Mouse (Mus musculus) C2C12 (cell line): Measurements from ENCODE around the gene Grm8. TPM values are rescaled to one million over a fixed set of nuclear protein-coding genes. Genes with fewer than 3 reads are reported as not detected.
"Not testable (repeated sequence)": the region's sequence is repeated elsewhere in the genome, so short reads cannot be mapped to it uniquely, and the experiment has no call there.

Experiments
- H3K27me3 ChIP-seq: one replicate; pipeline ENCODE4 v1.6.1; 2011; ENCODE audit not compliant: control insufficient read depth, insufficient read depth, insufficient read length
- H3K36me3 ChIP-seq: one replicate; pipeline ENCODE4 v1.6.1; 2011; ENCODE audit not compliant: control insufficient read depth, insufficient read depth
- H3K4me3 ChIP-seq: one replicate; pipeline ENCODE4 v1.5.1; 2011; ENCODE audit warnings: mild to moderate bottlenecking, control low read depth; ENCODE audit not compliant: poor library complexity, insufficient read depth, severe bottlenecking
- H3K79me2 ChIP-seq: one replicate; pipeline ENCODE4 v1.6.1; 2011; ENCODE audit not compliant: control insufficient read depth, insufficient read depth
- H3K79me3 ChIP-seq: one replicate; pipeline ENCODE4 v1.6.1; 2011; ENCODE audit warnings: low read depth, control low read depth
- H3ac ChIP-seq: one replicate; pipeline ENCODE3; 2011; ENCODE audit warnings: low read depth; ENCODE audit not compliant: control insufficient read depth, insufficient read length
- CEBPB ChIP-seq: IDR thresholded peaks from one replicate; pipeline ENCODE4 v1.6.1; 2011; ENCODE audit warnings: low read depth, mild to moderate bottlenecking, control low read depth, moderate library complexity
- CTCF ChIP-seq: IDR thresholded peaks from one replicate; pipeline ENCODE4 v1.5.1; 2011; ENCODE audit not compliant: control insufficient read depth, insufficient read depth, insufficient read length
- FOSL1 ChIP-seq: IDR thresholded peaks from one replicate; pipeline ENCODE4 v1.8.0; 2011; ENCODE audit warnings: mild to moderate bottlenecking, low read length; ENCODE audit not compliant: poor library complexity, insufficient read depth, severe bottlenecking
- MAX ChIP-seq: IDR thresholded peaks from one replicate; pipeline ENCODE4 v1.6.1; 2011; ENCODE audit warnings: mild to moderate bottlenecking, control low read depth
- MYOD1 ChIP-seq: IDR thresholded peaks from one replicate; pipeline ENCODE4 v1.6.1; 2011; ENCODE audit warnings: low read depth; ENCODE audit not compliant: control insufficient read depth, insufficient read length
- MYOG ChIP-seq: IDR thresholded peaks from one replicate; pipeline ENCODE4 v1.6.1; 2011; ENCODE audit not compliant: control insufficient read depth, insufficient read length; ENCODE audit errors: extremely low read depth
- USF1 ChIP-seq: IDR thresholded peaks from one replicate; pipeline ENCODE4 v1.6.1; 2011; ENCODE audit warnings: low read depth, mild to moderate bottlenecking, control low read depth, moderate library complexity
- polyA plus RNA-seq: library from polyadenylated mRNA; unstranded; fragments of >200 nt; fragmentation: generic; extraction: Trizol; gene quantifications from one replicate; pipeline ENCODE4 v1.2.1, GENCODE M21; 2012; ENCODE audit warnings: missing spikeins

The Grm8 gene
- polyA plus RNA-seq, 1 experiment, result not detected

GRCm38 (mm10) chr6:27849644-27850043 lies 285.3 kb downstream of the Grm8 start:
- Histone ChIP-seq H3K79me3 (no peaks in the 10 kb centered on the region), H3ac (no peak overlapping the region), H3K79me2 (no peaks in the 10 kb centered on the region), H3K27me3 (no peaks in the 10 kb centered on the region), H3K4me3 (no peak overlapping the region), H3K36me3 (no peaks in the 10 kb centered on the region)
- TF ChIP-seq CEBPB (no peak), MYOD1 (no peak), FOSL1 (no peak), CTCF (no peak), MYOG (no peak), MAX (no peak), USF1 (no peak)

GRCm38 (mm10) chr6:27836159-27836558 lies 298.8 kb downstream of the Grm8 start:
- H3K79me2 ChIP-seq, result no peaks in the 10 kb centered on the region
- no peak overlapping the region for H3K4me3 ChIP-seq
- H3K27me3 ChIP-seq, result no peaks in the 10 kb centered on the region
- H3K79me3 ChIP-seq, result no peaks in the 10 kb centered on the region
- H3ac ChIP-seq, result no peak overlapping the region
- H3K36me3 ChIP-seq, result no peaks in the 10 kb centered on the region
- TF ChIP-seq USF1 (no peak), CTCF (no peak), MAX (no peak), MYOG (no peak), CEBPB (no peak)

- not testable (repeated sequence) for H3K79me3 ChIP-seq, H3K36me3 ChIP-seq, H3ac ChIP-seq, H3K27me3 ChIP-seq, H3K4me3 ChIP-seq, H3K79me2 ChIP-seq
Measured at GRCm38 (mm10) chr6:27819735-27820134, 315.2 kb downstream of the Grm8 start.

- Histone ChIP-seq H3K36me3 (no peaks in the 10 kb centered on the region), H3K27me3 (no peaks in the 10 kb centered on the region), H3ac (no peak overlapping the region), H3K79me3 (no peaks in the 10 kb centered on the region), H3K4me3 (no peak overlapping the region), H3K79me2 (no peaks in the 10 kb centered on the region)
- no peak for TF ChIP-seq CTCF
- no peak for TF ChIP-seq MYOD1
- no peak for TF ChIP-seq USF1
- no peak for TF ChIP-seq MAX
- TF ChIP-seq FOSL1, result no peak
- no peak for TF ChIP-seq CEBPB
- TF ChIP-seq MYOG, result no peak
Measured at GRCm38 (mm10) chr6:27812789-27813188, 322.2 kb downstream of the Grm8 start.

- no peak for TF ChIP-seq CEBPB
- no peak for TF ChIP-seq FOSL1
- no peak for TF ChIP-seq MYOG
- TF ChIP-seq CTCF, result no peak
- no peak for TF ChIP-seq USF1
- TF ChIP-seq MYOD1, result no peak
- no peak for TF ChIP-seq MAX
- Histone ChIP-seq H3K79me3 (no peaks in the 10 kb centered on the region), H3K27me3 (no peaks in the 10 kb centered on the region), H3ac (no peak overlapping the region), H3K36me3 (no peaks in the 10 kb centered on the region), H3K4me3 (no peak overlapping the region), H3K79me2 (no peaks in the 10 kb centered on the region)
Measured at GRCm38 (mm10) chr6:27809996-27810395, 325.0 kb downstream of the Grm8 start.

- H3ac ChIP-seq, result no peak overlapping the region
- H3K36me3 ChIP-seq, result no peaks in the 10 kb centered on the region
- H3K27me3 ChIP-seq, result no peaks in the 10 kb centered on the region
- TF ChIP-seq CTCF (no peak), FOSL1 (no peak), CEBPB (no peak), USF1 (no peak), MYOD1 (no peak), MYOG (no peak), MAX (no peak)
- no peak overlapping the region for H3K4me3 ChIP-seq
- no peaks in the 10 kb centered on the region for H3K79me3 ChIP-seq
- no peaks in the 10 kb centered on the region for H3K79me2 ChIP-seq
Measured at GRCm38 (mm10) chr6:27806741-27807140, 328.2 kb downstream of the Grm8 start.
